Mouse (Mus musculus) forebrain, embryonic 14.5 days (tissue): ENCODE data around the gene Gm12184. TPM values are rescaled to one million over a fixed set of nuclear protein-coding genes. Genes with fewer than 3 reads are reported as not detected.

ENCODE experiments used
- ATAC-seq: fragments of 200-750 bp; cut with Nextera tagmentation; 2 replicates; pipeline ENCODE4 v1.8.0; 2017; ENCODE audit warnings: mild to moderate bottlenecking, moderate library complexity
- DNase-seq: peaks from one replicate; pipeline ENCODE4 v3.0.0-alpha.2; 2015; ENCODE audit warnings: low spot score
- H3K27ac ChIP-seq: fragments of 300-500 bp; sonication (generic); 2 replicates; pipeline ENCODE4 v1.5.1; 2014; ENCODE audit warnings: low read depth, mild to moderate bottlenecking, control low read depth, low read length, moderate library complexity
- H3K27me3 ChIP-seq: fragments of 300-500 bp; sonication (generic); replicated peaks from 2 replicates; pipeline ENCODE4 v1.6.1; 2014; ENCODE audit warnings: low read length, control low read depth, mixed read lengths; ENCODE audit not compliant: control insufficient read depth, insufficient read depth
- H3K36me3 ChIP-seq: fragments of 300-500 bp; sonication (generic); 2 replicates; pipeline ENCODE4 v1.6.1; 2014; ENCODE audit warnings: low read length, control low read depth; ENCODE audit not compliant: control insufficient read depth, insufficient read depth
- H3K4me1 ChIP-seq: fragments of 300-500 bp; sonication (generic); 2 replicates; pipeline ENCODE4 v1.6.1; 2014; ENCODE audit warnings: antibody characterized with exemption, low read length, control low read depth; ENCODE audit not compliant: control insufficient read depth, insufficient read depth
- H3K4me2 ChIP-seq: fragments of 300-500 bp; sonication (generic); 2 replicates; pipeline ENCODE4 v1.6.1; 2014; ENCODE audit warnings: mild to moderate bottlenecking, control low read depth, low read length
- H3K4me3 ChIP-seq: fragments of 300-500 bp; sonication (generic); 2 replicates; pipeline ENCODE4 v1.5.1; 2014; ENCODE audit warnings: low read depth, low read length, control low read depth
- H3K9ac ChIP-seq: fragments of 300-500 bp; sonication (generic); 2 replicates; pipeline ENCODE4 v1.6.1; 2014; ENCODE audit warnings: mild to moderate bottlenecking, low read length, control low read depth, moderate library complexity
- H3K9me3 ChIP-seq: fragments of 300-500 bp; sonication (generic); replicated peaks from 2 replicates; pipeline ENCODE4 v1.6.1; 2016; ENCODE audit warnings: low read length, control low read depth, mixed read lengths; ENCODE audit not compliant: control insufficient read depth
- WGBS: fragments of 180-500 bp; shearing (Covaris S2); extraction: QIAGEN DNeasy Blood & Tissue Kit; methylation state at CpG from one replicate; pipeline ENCODE4 v1.1.7; 2014; 5-methylcytosine and 5-hydroxymethylcytosine counted together
- polyA plus RNA-seq: library from polyadenylated mRNA; unstranded; fragments of >200 nt; fragmentation: Nextera tagmentation; extraction: Ambion mirVana; gene quantifications from 2 replicates; pipeline ENCODE4 v1.2.1, GENCODE M21; 2014

Gm12184 gene
- polyA plus RNA-seq, 1 experiment from 2014 or later: 3.5 TPM

DNA sequence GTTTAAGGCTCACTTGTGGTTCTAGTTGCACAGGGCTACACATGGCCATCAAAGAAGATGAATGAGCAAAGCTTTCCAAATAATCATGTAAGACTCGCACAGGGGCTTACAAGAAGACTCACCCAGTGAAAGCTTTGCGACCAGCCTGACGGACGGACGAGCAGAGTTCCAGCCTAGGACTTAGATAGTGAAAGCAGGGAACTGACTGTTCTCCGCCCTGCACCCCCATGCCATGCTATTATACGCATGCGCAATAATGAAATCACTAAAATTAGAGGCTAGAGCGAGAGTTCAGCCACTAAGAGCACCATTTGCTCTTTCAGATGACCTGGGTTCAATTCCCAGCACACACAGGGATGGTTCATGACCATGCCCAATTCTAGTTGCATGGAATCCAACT is 49.2 kb downstream of the Gm12184 start:
- H3K9ac ChIP-seq: no peak overlapping the region
- H3K36me3 ChIP-seq: no peaks in the 10 kb centered on the region
- H3K27me3 ChIP-seq: no peaks in the 10 kb centered on the region
- no peak overlapping the region for H3K4me3 ChIP-seq
- H3K27ac ChIP-seq: no peak overlapping the region
- 89% methylated on average over 9 of the region's 9 CpGs for WGBS
- no peak for ATAC-seq
- no peaks in the 10 kb centered on the region for H3K9me3 ChIP-seq
- no peak for DNase-seq
- H3K4me1 ChIP-seq: no peaks in the 10 kb centered on the region
- no peak overlapping the region for H3K4me2 ChIP-seq

DNA sequence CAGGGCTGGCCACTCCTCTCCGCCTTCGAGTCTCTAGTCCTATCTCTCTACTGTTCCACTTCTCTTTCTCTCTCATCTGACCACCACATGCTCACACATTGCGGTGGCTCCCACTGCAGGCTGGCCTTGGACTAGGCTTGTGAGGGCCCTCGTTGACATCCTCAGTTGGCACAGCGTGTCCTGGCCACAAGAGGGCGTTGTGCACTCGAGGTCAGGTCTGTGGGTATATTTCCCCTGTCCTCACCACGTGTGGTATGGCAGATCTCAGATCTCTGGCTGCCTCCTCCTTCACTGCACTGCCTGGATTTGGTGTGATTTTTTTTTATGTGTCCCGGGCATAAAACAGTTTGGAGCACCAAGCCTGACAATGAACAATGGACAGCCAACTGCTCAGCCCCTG is 49.8 kb downstream of the Gm12184 start:
- Histone ChIP-seq H3K4me1 (no peaks in the 10 kb centered on the region), H3K4me3 (no peak overlapping the region), H3K27ac (no peak overlapping the region), H3K9ac (no peak overlapping the region), H3K4me2 (no peak overlapping the region), H3K36me3 (no peaks in the 10 kb centered on the region), H3K9me3 (no peaks in the 10 kb centered on the region), H3K27me3 (no peaks in the 10 kb centered on the region)
- no peak for DNase-seq
- WGBS: 47% methylated on average over 9 of the region's 9 CpGs
- no peak for ATAC-seq

- Histone ChIP-seq H3K27ac (no peak overlapping the region), H3K4me3 (no peak overlapping the region), H3K4me2 (peak overlapping the region; percentile 8; the same call in 1 of the 2 replicates), H3K4me1 (no peaks in the 10 kb centered on the region), H3K9me3 (no peaks in the 10 kb centered on the region), H3K9ac (no peak overlapping the region), H3K36me3 (no peaks in the 10 kb centered on the region), H3K27me3 (no peaks in the 10 kb centered on the region)
- 2% methylated on average over 7 of the region's 7 CpGs for WGBS
- DNase-seq (peak; percentile 86), ATAC-seq (0 out of 2 replicates have a peak, but pooled peaks have one; percentile 44)
Observed at GRCm38 (mm10) chr11:48775483-48775882, 51.0 kb downstream of the Gm12184 start.

Other genes with a start within 250 kb of the Gm12184 start
- 553 and 718 TPM in 2 replicates for gene Rack1, start 26.3 kb downstream of the Gm12184 start, polyA plus RNA-seq
- 3.2 and 4.0 TPM in 2 replicates for gene Trim41, start 9.3 kb downstream of the Gm12184 start, polyA plus RNA-seq
- gene Trim7, start 515 bp downstream of the Gm12184 start, polyA plus RNA-seq: 0.61 and 1.3 TPM in 2 replicates
- gene Irgm1, start 45.0 kb upstream of the Gm12184 start, polyA plus RNA-seq: 1.9 and 2.2 TPM in 2 replicates
- gene Gm5431, start 75.6 kb upstream of the Gm12184 start, polyA plus RNA-seq: 0.13 and 0.17 TPM in 2 replicates
- 1.7 and 2.9 TPM in 2 replicates for gene Psme2b, start 119.5 kb upstream of the Gm12184 start, polyA plus RNA-seq
- gene Olfr56, start 152.2 kb upstream of the Gm12184 start, polyA plus RNA-seq: not detected in 2 replicates
- 0.15 and 0.28 TPM in 2 replicates for gene 9930111J21Rik1, start 152.7 kb upstream of the Gm12184 start, polyA plus RNA-seq
- gene Gm12185, start 165.6 kb upstream of the Gm12184 start, polyA plus RNA-seq: not detected in 2 replicates
- gene Tgtp1, start 167.5 kb upstream of the Gm12184 start, polyA plus RNA-seq: not detected in 2 replicates
- gene 9930111J21Rik2, start 224.6 kb upstream of the Gm12184 start, polyA plus RNA-seq: 0.24 and 0.37 TPM in 2 replicates
- 0.06 TPM in 1 of 2 replicates, not detected in the other for gene Tgtp2, start 237.6 kb upstream of the Gm12184 start, polyA plus RNA-seq
- 0.58 and 0.70 TPM in 2 replicates for gene Ifi47, start 249.9 kb upstream of the Gm12184 start, polyA plus RNA-seq